Mouse (Mus musculus) heart, embryonic 11.5 days (tissue): ENCODE results near the gene Lrrc3. TPM values are rescaled to one million over a fixed set of nuclear protein-coding genes. Genes with fewer than 3 reads are reported as not detected.

Experiments
- ATAC-seq: fragments of 200-750 bp; cut with Nextera tagmentation; replicated peaks from 2 replicates; pipeline ENCODE4 v1.8.0; 2017; ENCODE audit warnings: moderate library complexity; ENCODE audit not compliant: insufficient number of reproducible peaks, low FRiP score, low TSS enrichment
- H3K27ac ChIP-seq: fragments of 300-500 bp; sonication (generic); 2 replicates; pipeline ENCODE4 v1.5.1; 2014; ENCODE audit warnings: mild to moderate bottlenecking, low read depth, low read length
- H3K27me3 ChIP-seq: fragments of 300-500 bp; sonication (generic); 2 replicates; pipeline ENCODE4 v1.6.1; 2014; ENCODE audit warnings: mild to moderate bottlenecking, low read length, mixed read lengths; ENCODE audit not compliant: control insufficient read depth, insufficient read depth
- H3K36me3 ChIP-seq: fragments of 300-500 bp; sonication (generic); 2 replicates; pipeline ENCODE4 v1.6.1; 2014; ENCODE audit warnings: mild to moderate bottlenecking, low read length, moderate library complexity, mixed read lengths; ENCODE audit not compliant: control insufficient read depth, insufficient read depth
- H3K4me1 ChIP-seq: fragments of 300-500 bp; sonication (generic); 2 replicates; pipeline ENCODE4 v1.6.1; 2014; ENCODE audit warnings: low read length; ENCODE audit not compliant: control insufficient read depth, insufficient read depth
- H3K4me2 ChIP-seq: fragments of 300-500 bp; sonication (generic); 2 replicates; pipeline ENCODE4 v1.6.1; 2014; ENCODE audit warnings: mild to moderate bottlenecking, moderate library complexity
- H3K4me3 ChIP-seq: fragments of 300-500 bp; sonication (generic); 2 replicates; pipeline ENCODE4 v1.5.1; 2014; ENCODE audit warnings: low read depth, low read length
- H3K9ac ChIP-seq: fragments of 300-500 bp; sonication (generic); 2 replicates; pipeline ENCODE4 v1.6.1; 2014; ENCODE audit warnings: mild to moderate bottlenecking, low read depth, low read length, moderate library complexity
- H3K9me3 ChIP-seq: fragments of 300-500 bp; sonication (generic); replicated peaks from 2 replicates; pipeline ENCODE4 v1.6.1; 2016; ENCODE audit warnings: low read length; ENCODE audit not compliant: control insufficient read depth
- WGBS: fragments of 180-500 bp; shearing (Covaris S2); extraction: QIAGEN DNeasy Blood & Tissue Kit; methylation state at CpG from one replicate; pipeline ENCODE4 v1.1.7; 2014; ENCODE audit not compliant: insufficient replicate concordance; 5-methylcytosine and 5-hydroxymethylcytosine counted together
- polyA plus RNA-seq: library from polyadenylated mRNA; unstranded; fragments of >200 nt; fragmentation: Nextera tagmentation; extraction: Ambion mirVana; gene quantifications from 2 replicates; pipeline ENCODE4 v1.2.1, GENCODE M21; 2014

Lrrc3 gene
- polyA plus RNA-seq, 1 experiment from 2014 or later: 1.5 TPM

DNA sequence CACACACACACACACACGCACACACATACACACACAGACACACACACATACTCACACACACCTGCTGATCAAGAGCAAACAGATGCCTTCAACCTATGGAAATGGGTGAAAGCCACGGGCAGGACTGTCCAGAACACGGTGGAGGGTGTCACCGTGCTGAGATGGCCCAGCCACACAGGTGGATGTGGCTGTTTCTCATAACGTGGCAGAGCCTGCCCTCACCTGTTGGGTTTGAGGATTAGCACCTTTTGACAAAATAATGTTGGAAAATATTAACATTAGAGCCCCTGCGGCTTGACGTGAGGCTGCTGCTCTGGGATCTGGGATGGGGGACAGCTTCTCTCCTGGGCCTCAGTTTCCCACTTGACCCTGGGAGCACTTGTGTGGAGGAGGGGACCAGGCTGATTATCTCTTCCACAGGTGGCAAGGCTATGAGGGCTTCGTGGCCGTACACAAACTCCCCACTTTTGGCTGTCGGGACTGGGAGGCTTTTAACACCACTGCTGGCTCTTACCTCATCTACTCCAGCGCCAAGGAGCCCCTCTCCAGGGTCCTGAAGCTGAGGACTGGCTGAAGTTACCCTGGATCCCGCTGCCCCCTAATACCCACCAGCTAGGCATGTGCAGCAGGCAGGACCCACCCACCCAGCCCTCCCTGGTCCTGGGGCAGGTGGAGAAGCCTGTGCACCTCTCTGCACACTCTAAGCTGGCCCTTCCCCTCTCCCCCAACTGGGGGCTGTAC, 16.2 kb downstream of the Lrrc3 start:
- WGBS: 45% methylated on average over 12 of the region's 12 CpGs
- H3K36me3 ChIP-seq: no peaks in the 10 kb centered on the region
- no peak overlapping the region for H3K27ac ChIP-seq
- peaks cover 4% of the 10 kb centered on the region; the same call in 1 of the 2 replicates for H3K27me3 ChIP-seq
- no peak overlapping the region for H3K4me2 ChIP-seq
- H3K9me3 ChIP-seq: no peaks in the 10 kb centered on the region; the same call in 1 of the 2 replicates
- H3K4me1 ChIP-seq: no peaks in the 10 kb centered on the region
- no peak overlapping the region for H3K4me3 ChIP-seq
- no peak overlapping the region for H3K9ac ChIP-seq
- ATAC-seq: no peak

DNA sequence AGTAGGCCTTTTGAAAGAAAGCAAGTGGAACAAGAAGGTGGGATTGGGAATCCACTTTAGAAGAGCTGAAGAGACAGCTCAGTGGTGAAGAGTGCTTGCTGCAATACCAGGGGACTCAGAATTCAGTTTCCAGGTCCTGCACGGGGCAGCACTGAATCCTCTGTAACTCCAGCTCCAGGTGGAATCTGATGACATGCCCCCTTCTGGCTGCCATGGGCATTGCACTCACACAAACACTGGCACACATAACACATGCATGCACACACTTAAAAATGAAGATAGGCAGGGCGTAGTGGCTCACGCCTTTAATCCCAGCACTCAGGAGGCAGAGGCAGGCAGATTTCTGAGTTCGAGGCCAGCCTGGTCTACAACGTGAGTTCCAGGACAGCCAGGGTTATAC, 19.8 kb downstream of the Lrrc3 start:
- ATAC-seq: no peak
- Histone ChIP-seq H3K9me3 (no peaks in the 10 kb centered on the region), H3K4me2 (no peak overlapping the region), H3K4me3 (no peak overlapping the region), H3K36me3 (no peaks in the 10 kb centered on the region), H3K27ac (no peak overlapping the region), H3K27me3 (peaks cover 4% of the 10 kb centered on the region; the same call in 1 of the 2 replicates), H3K4me1 (no peaks in the 10 kb centered on the region), H3K9ac (no peak overlapping the region)
- 72% methylated on average over 5 of the region's 5 CpGs for WGBS

DNA sequence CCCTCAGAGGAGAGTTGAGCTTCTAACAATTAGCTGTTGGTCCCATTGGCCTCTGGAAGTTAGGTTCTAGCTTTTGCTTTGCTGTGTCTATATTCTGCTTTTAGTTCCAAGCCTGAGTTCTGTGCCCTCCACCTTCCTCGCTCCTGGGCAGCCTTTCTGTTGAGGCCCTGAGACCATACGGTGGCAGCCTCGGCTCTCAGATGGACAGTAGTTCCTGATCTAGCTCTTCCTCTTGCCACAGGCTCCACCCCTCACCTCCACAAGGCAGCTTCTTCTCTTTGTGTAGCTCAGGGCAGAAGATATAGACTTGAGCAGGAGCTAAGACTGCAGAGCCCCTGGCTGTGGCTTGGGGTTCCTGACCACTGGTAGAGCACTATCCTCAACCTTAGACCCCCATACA, 22.0 kb downstream of the Lrrc3 start:
- no peak overlapping the region for H3K27ac ChIP-seq
- no peaks in the 10 kb centered on the region for H3K36me3 ChIP-seq
- H3K4me1 ChIP-seq: no peaks in the 10 kb centered on the region
- H3K9me3 ChIP-seq: no peaks in the 10 kb centered on the region
- no peak overlapping the region for H3K4me2 ChIP-seq
- no peak overlapping the region for H3K4me3 ChIP-seq
- no peak for ATAC-seq
- no peak overlapping the region for H3K9ac ChIP-seq
- no peaks in the 10 kb centered on the region for H3K27me3 ChIP-seq
- 57% methylated on average over 3 of the region's 3 CpGs for WGBS

DNA sequence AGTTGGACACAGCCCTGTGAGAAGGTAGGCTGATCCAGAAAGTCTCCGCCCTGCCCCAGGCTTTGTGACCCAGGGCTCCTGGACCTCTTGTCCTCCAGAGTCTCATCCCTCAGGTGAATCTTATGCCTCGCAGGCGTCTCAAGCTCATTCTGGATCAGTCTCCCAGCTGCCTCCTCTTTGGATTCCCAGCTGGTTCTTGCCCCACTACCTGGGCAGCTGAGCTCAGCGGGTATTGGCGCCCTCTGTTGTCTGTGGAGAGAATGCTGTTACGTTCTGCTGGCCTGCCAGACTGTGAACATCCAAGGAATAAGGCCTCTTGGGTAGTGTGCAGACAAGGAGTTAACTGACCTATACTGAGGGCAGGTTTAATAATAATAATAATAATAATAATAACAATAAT, 23.4 kb downstream of the Lrrc3 start:
- 54% methylated on average over 6 of the region's 6 CpGs for WGBS
- H3K27ac ChIP-seq: no peak overlapping the region
- H3K9me3 ChIP-seq: no peaks in the 10 kb centered on the region
- no peak for ATAC-seq
- no peak overlapping the region for H3K4me2 ChIP-seq
- no peaks in the 10 kb centered on the region for H3K27me3 ChIP-seq
- H3K4me1 ChIP-seq: no peaks in the 10 kb centered on the region
- no peaks in the 10 kb centered on the region for H3K36me3 ChIP-seq
- H3K4me3 ChIP-seq: no peak overlapping the region
- no peak overlapping the region for H3K9ac ChIP-seq

DNA sequence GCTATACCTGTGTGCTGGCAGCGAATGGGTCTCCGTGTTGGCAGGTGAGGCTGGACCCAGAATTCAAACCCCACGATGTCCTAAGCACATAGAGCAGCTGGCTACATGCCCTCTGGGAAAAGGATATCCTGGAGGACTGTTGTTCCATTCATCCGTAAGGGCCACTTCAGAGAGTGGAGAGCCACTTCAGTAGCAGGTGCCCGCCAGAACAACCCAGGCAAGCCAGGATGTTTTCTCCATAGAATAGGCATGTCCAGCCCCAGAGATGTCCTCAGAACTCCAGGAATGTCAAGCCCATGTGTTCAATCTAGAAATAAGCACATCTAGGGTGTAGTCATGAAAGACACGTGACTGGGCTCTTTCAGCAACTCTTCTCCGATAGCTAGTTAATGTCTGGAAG, 32.7 kb downstream of the Lrrc3 start:
- Histone ChIP-seq H3K27ac (no peak overlapping the region), H3K9ac (no peak overlapping the region), H3K4me1 (no peaks in the 10 kb centered on the region), H3K36me3 (no peaks in the 10 kb centered on the region), H3K27me3 (no peaks in the 10 kb centered on the region), H3K4me2 (no peak overlapping the region), H3K4me3 (no peak overlapping the region), H3K9me3 (no peaks in the 10 kb centered on the region)
- WGBS: 73% methylated on average over 7 of the region's 7 CpGs
- ATAC-seq: no peak

DNA sequence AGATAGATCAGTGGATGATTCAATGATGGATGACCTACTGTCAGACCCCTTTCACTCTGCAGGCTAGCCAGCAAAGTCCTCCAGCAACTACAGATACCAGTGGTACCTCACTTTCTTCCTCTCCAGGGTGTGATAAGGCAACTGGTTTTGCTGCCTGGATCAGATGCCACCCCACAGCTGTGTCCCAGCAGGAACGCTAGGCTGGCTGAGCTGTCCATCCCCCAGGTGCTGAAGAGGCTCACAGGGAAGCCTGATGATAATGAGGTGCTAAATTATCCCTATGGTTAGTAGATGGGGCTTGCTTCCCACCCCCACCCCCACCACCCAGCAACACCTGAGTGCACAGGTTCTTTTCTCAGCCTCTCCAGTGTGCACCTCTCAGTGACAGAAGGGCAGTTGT, 34.8 kb downstream of the Lrrc3 start:
- H3K36me3 ChIP-seq: no peaks in the 10 kb centered on the region
- H3K9me3 ChIP-seq: no peaks in the 10 kb centered on the region
- 20% methylated on average over 1 of the region's 1 CpGs for WGBS
- ATAC-seq: no peak
- H3K4me3 ChIP-seq: no peak overlapping the region
- no peaks in the 10 kb centered on the region for H3K27me3 ChIP-seq
- H3K4me2 ChIP-seq: no peak overlapping the region
- no peak overlapping the region for H3K9ac ChIP-seq
- no peak overlapping the region for H3K27ac ChIP-seq
- H3K4me1 ChIP-seq: no peaks in the 10 kb centered on the region

DNA sequence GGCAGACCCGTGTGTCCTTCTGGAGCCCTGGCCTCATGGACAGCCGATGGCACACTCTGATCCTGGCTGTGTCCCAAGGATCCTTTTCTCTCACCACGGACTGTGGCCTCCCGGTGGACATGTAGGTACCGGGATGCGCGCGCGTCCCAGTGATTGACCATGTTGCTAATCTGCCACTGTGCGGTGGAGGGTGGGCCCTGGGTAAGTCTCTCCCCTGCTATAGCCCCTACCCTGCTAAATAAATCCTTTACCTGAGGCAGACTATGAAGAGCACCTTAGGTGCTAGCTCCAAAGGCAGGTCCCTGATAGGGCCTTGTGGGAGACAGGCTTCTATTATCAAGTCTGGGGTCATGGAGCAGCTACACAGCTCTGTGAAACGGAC, 37.6 kb downstream of the Lrrc3 start:
- no peaks in the 10 kb centered on the region for H3K36me3 ChIP-seq
- H3K4me1 ChIP-seq: no peaks in the 10 kb centered on the region
- no peaks in the 10 kb centered on the region for H3K9me3 ChIP-seq
- H3K4me3 ChIP-seq: 0 out of 2 replicates have a peak overlapping the region, but pooled peaks have one; percentile 3
- ATAC-seq: no peak
- no peak overlapping the region for H3K9ac ChIP-seq
- peak overlapping the region; percentile 45 for H3K4me2 ChIP-seq
- H3K27me3 ChIP-seq: no peaks in the 10 kb centered on the region
- H3K27ac ChIP-seq: no peak overlapping the region
- 23% methylated on average over 11 of the region's 11 CpGs for WGBS

DNA sequence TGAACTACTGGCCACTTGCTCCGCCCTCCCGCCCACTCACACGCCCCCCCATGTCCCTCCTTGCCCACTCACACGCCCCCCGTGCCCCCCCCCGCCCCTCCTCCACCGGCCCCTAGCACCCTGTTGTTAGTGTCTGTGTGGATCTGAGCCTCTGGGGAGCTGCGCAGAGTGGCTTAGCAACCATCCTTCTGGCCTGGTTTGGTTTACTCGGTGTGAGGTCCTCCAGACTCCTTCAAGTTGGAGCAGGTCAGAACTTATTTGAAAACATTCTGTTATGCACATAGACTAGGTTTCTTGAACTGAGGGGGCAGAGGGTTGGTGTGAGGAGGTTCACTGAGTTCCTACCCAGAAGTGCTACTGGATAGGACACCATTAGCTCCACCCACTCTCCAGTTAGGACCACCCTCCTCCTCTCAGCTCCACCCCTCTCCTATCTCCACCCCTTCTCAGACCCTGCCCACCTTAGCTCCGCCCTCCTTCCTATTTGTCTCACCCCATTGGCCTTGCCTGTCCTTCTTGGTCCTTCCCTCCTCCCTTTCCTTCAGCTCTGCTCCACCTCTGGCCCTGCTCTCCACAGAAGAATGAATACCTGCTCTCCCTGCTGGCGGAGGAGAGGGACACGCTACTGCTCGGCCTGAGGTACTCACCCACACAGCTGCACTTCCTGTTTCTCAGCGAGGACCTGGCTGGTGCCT, 38.1 kb downstream of the Lrrc3 start:
- Histone ChIP-seq H3K4me1 (no peaks in the 10 kb centered on the region), H3K36me3 (no peaks in the 10 kb centered on the region), H3K9ac (no peak overlapping the region), H3K9me3 (no peaks in the 10 kb centered on the region), H3K4me2 (peak overlapping the region; percentile 45), H3K27ac (no peak overlapping the region), H3K4me3 (0 out of 2 replicates have a peak overlapping the region, but pooled peaks have one; percentile 3), H3K27me3 (no peaks in the 10 kb centered on the region)
- ATAC-seq: peak; percentile 46; the same call in 1 of the 2 replicates
- WGBS: 27% methylated on average over 13 of the region's 14 CpGs
